Mouse (Mus musculus) liver, postnatal 0 days (tissue): ENCODE results near the gene Msi2. TPM values are rescaled to one million over a fixed set of nuclear protein-coding genes. Genes with fewer than 3 reads are reported as not detected.

Source experiments
- ATAC-seq: fragments of 200-750 bp; cut with Nextera tagmentation; 2 replicates; pipeline ENCODE4 v1.8.0; 2017; ENCODE audit warnings: mild to moderate bottlenecking, moderate library complexity
- DNase-seq: peaks from one replicate; pipeline ENCODE4 v3.0.0-alpha.2; 2016
- H3K27ac ChIP-seq: fragments of 300-500 bp; sonication (generic); 2 replicates; pipeline ENCODE4 v1.5.1; 2014; ENCODE audit warnings: antibody characterized with exemption, moderate library complexity, mild to moderate bottlenecking, low read depth
- H3K27me3 ChIP-seq: fragments of 300-500 bp; sonication (generic); 2 replicates; pipeline ENCODE4 v1.6.1; 2014; ENCODE audit warnings: low read length, control low read depth, mixed read lengths; ENCODE audit not compliant: insufficient read depth
- H3K36me3 ChIP-seq: fragments of 300-500 bp; sonication (generic); replicated peaks from 2 replicates; pipeline ENCODE4 v1.6.1; 2014; ENCODE audit warnings: mild to moderate bottlenecking, control low read depth, low read length, moderate library complexity, mixed read lengths; ENCODE audit not compliant: insufficient read depth
- H3K4me1 ChIP-seq: fragments of 300-500 bp; sonication (generic); 2 replicates; pipeline ENCODE4 v1.6.1; 2014; ENCODE audit warnings: antibody characterized with exemption, mild to moderate bottlenecking, control low read depth; ENCODE audit not compliant: insufficient read depth
- H3K4me2 ChIP-seq: fragments of 300-500 bp; sonication (generic); 2 replicates; pipeline ENCODE4 v1.6.1; 2014; ENCODE audit warnings: low read depth, mild to moderate bottlenecking, low read length, moderate library complexity, mixed read lengths
- H3K4me3 ChIP-seq: fragments of 300-500 bp; sonication (generic); 2 replicates; pipeline ENCODE4 v1.5.1; 2014; ENCODE audit warnings: low read depth, low read length
- H3K9ac ChIP-seq: fragments of 300-500 bp; sonication (generic); replicated peaks from 2 replicates; pipeline ENCODE4 v1.6.1; 2014; ENCODE audit warnings: mild to moderate bottlenecking, moderate library complexity
- H3K9me3 ChIP-seq: fragments of 300-500 bp; sonication (generic); 2 replicates; pipeline ENCODE4 v1.6.1; 2016; ENCODE audit warnings: mild to moderate bottlenecking, control low read depth, low read length, mixed read lengths
- CTCF ChIP-seq: sonication (generic); IDR thresholded peaks from 2 replicates; pipeline ENCODE4 v1.5.1; 2016; ENCODE audit warnings: antibody characterized with exemption, low read depth
- EP300 ChIP-seq: IDR thresholded peaks from 2 replicates; pipeline ENCODE4 v1.6.1; 2016; ENCODE audit warnings: antibody characterized with exemption, low read depth, mild to moderate bottlenecking
- WGBS: fragments of 180-500 bp; shearing (Covaris S2); extraction: QIAGEN DNeasy Blood & Tissue Kit; methylation state at CpG from one replicate; pipeline ENCODE4 v1.1.7; 2014; ENCODE audit not compliant: insufficient replicate concordance; 5-methylcytosine and 5-hydroxymethylcytosine counted together
- polyA plus RNA-seq: library from polyadenylated mRNA; unstranded; fragments of >200 nt; fragmentation: Nextera tagmentation; extraction: Ambion mirVana; gene quantifications from 2 replicates; pipeline ENCODE4 v1.2.1, GENCODE M21; 2015

The Msi2 gene
- polyA plus RNA-seq, 1 experiment from 2014 or later: 3.7 TPM

DNA sequence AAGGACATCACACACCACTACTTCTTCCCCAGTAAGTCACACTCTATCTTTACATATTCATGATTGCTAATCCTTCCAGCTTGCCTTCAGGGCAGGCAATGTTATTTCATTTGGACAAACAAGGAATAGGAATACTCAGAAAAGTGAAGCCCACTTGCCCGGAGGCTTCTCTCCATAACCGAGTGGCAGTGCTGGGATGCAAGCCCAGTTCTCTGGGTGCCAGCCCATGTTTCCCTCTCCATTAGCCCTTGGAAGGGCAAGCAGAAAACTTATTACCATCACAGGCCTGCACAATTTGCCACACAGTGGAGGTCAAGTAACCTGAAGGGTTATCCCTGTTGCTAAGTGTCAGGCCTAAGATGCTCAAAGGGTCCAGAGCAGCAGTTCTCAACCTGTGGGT lies 281.7 kb downstream of the Msi2 start:
- no peak overlapping the region for H3K9ac ChIP-seq
- ATAC-seq (no peak), DNase-seq (no peak)
- no peaks in the 10 kb centered on the region for H3K4me1 ChIP-seq
- no peak overlapping the region for H3K4me2 ChIP-seq
- H3K9me3 ChIP-seq: no peaks in the 10 kb centered on the region
- no peak overlapping the region for H3K4me3 ChIP-seq
- 86% methylated on average over 2 of the region's 2 CpGs for WGBS
- H3K27me3 ChIP-seq: no peaks in the 10 kb centered on the region
- TF ChIP-seq EP300 (no peak), CTCF (no peak)
- H3K36me3 ChIP-seq: no peaks in the 10 kb centered on the region
- H3K27ac ChIP-seq: no peak overlapping the region

DNA sequence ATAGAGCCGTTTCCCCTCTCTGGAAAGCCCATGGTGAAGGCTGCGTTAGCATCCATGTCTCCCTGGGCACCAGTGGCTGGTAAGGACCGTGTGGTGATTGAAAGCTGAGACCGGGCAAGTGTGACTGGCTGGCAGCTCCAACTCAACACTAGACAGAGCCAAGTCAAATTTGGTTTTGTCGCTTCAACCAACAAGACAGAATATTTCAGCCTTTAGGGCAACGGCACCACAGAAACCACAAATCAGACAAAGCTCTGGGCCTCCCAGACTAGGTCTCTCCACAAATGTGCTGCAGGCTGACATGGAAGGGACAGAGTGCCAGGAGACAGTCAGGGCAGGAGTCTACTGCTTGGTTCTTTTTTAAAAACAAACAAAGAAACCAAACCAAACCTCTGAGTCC lies 282.8 kb downstream of the Msi2 start:
- no peak overlapping the region for H3K4me3 ChIP-seq
- H3K4me1 ChIP-seq: no peaks in the 10 kb centered on the region
- no peak for DNase-seq
- no peak overlapping the region for H3K27ac ChIP-seq
- TF ChIP-seq EP300: no peak
- no peak for TF ChIP-seq CTCF
- no peak overlapping the region for H3K4me2 ChIP-seq
- 73% methylated on average over 6 of the region's 6 CpGs for WGBS
- H3K27me3 ChIP-seq: no peaks in the 10 kb centered on the region
- H3K9ac ChIP-seq: no peak overlapping the region
- H3K36me3 ChIP-seq: no peaks in the 10 kb centered on the region
- no peak for ATAC-seq
- no peaks in the 10 kb centered on the region for H3K9me3 ChIP-seq

DNA sequence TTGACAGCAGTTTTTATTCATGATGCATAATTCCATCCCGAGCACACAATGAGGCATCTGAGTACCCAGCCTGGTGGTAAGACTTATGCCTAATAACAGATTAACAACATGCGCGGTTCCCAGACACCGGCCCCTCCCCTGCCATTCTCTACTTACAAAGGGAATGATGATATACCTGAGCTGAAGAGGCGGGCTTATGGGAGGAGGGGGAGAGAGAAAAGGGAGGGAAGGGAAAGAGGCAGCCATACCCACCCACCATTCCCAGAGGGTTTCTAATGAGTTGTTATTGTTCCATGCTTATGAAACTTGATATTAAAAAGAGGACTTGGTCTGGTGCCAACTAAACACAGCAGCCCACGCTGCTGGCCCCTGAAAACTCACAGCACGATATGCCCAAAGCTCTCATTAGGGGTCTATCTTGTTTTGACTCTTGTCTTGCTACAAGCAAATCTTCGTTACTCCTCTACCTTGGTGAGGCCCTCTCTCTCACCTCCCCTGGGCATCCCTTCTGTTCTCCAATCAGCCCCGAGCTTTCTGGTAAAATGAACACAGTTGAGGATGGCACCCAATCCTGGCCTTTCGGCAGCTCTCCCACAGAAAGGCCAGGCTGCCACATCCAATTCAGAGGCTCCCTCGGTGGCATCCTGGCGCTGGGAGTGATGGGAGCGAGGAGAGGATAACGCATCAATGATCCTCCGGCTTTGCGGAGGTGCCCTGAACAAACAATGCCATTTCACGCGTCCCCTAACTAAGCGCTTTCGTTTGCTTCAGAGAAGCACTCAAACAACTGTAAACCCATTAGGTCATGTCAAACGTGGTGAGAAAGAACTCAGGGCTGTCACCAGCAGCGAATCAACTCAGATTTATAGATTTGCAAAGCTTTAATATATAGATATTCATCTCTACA lies 286.7 kb downstream of the Msi2 start:
- no peaks in the 10 kb centered on the region for H3K4me1 ChIP-seq
- WGBS: 83% methylated on average over 22 of the region's 22 CpGs
- no peaks in the 10 kb centered on the region for H3K9me3 ChIP-seq
- no peak overlapping the region for H3K9ac ChIP-seq
- H3K4me2 ChIP-seq: no peak overlapping the region
- no peak for TF ChIP-seq CTCF
- TF ChIP-seq EP300: no peak
- H3K4me3 ChIP-seq: no peak overlapping the region
- no peaks in the 10 kb centered on the region for H3K27me3 ChIP-seq
- ATAC-seq (no peak), DNase-seq (no peak)
- H3K27ac ChIP-seq: no peak overlapping the region
- no peaks in the 10 kb centered on the region for H3K36me3 ChIP-seq

DNA sequence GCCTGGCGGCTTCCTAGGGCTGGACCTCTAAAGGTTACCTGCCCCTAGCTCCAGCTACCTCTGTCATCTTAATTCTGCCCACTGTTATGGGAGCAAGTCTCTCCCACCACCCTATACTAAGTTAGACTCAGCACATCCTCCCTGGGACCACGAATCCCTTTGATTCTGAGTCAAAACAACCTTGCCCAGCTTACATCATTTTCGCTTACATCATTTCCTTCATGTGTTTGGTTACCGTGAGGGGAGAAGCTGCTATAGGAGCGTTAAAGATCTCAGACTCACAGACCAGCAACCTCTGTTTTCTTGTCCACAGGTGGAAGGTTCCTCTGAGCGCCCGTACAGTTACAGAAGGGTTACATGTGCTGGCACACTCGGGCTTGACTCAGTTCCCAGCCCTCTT lies 288.0 kb downstream of the Msi2 start:
- TF ChIP-seq EP300 (no peak), CTCF (no peak)

DNA sequence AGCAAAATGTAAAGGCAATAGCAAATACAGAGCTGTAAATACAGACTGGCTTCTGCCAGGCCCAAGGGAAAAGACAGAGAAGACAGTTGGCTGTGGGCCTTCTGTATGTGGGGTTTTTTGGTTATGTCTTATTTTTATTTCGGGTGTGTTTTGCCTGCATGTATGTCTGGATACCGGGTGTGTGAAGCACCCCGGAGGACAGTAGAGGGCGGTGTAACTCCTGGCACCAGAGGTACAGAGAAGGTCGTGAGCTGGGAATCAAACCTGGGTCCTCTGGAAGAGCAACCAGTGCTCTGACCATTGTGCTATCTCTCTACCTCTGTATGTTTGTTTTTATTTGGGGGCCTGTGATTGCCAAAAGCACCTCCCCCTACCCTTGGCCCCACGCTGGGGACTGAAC lies 288.6 kb downstream of the Msi2 start:
- WGBS: 88% methylated on average over 6 of the region's 6 CpGs
- Histone ChIP-seq H3K27me3 (no peaks in the 10 kb centered on the region), H3K9ac (no peak overlapping the region), H3K4me3 (no peak overlapping the region), H3K4me2 (no peak overlapping the region), H3K36me3 (no peaks in the 10 kb centered on the region), H3K27ac (no peak overlapping the region), H3K9me3 (no peaks in the 10 kb centered on the region), H3K4me1 (peaks cover 4% of the 10 kb centered on the region; the same call in 1 of the 2 replicates)
- TF ChIP-seq CTCF: peak; percentile 34
- no peak for TF ChIP-seq EP300
- ATAC-seq (no peak), DNase-seq (no peak)

More for the DNA sequence above, 288.0 kb downstream of the Msi2 start:
- 85% methylated on average over 8 of the region's 8 CpGs for WGBS
- DNase-seq: no peak
- Histone ChIP-seq H3K9me3 (no peaks in the 10 kb centered on the region), H3K4me1 (peaks cover 4% of the 10 kb centered on the region; the same call in 1 of the 2 replicates), H3K27ac (no peak overlapping the region), H3K9ac (no peak overlapping the region), H3K27me3 (no peaks in the 10 kb centered on the region), H3K4me2 (no peak overlapping the region), H3K4me3 (no peak overlapping the region), H3K36me3 (no peaks in the 10 kb centered on the region)
- ATAC-seq: no peak

DNA sequence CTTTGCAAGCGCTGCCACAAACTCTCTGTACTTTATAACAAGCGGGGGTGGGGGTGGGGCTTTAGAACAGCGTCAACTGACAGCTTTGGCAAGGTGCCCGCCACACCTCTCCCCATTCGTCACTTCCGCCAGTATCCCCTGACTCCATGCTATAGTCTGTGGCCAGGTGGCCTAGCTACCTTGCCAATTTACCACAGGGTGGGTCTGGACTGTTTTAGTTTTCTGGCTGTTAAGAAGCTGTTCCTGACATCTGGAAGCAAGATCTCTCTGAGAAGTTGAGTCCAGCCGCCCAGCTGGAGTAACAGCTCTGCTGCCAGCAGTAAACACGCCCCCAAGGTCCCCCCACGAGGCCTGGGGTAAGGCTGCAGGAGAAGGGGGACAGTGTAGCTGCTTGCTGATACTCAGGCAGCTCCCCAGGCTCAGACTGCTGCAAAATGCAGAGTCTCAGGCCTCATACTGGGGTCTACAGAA lies 292.6 kb downstream of the Msi2 start:
- H3K4me3 ChIP-seq: no peak overlapping the region
- no peaks in the 10 kb centered on the region for H3K27me3 ChIP-seq
- H3K4me2 ChIP-seq: 0 out of 2 replicates have a peak overlapping the region, but pooled peaks have one; percentile 18
- DNase-seq (peak; percentile 62), ATAC-seq (peak; percentile 50; the same call in 1 of the 2 replicates)
- no peaks in the 10 kb centered on the region for H3K9me3 ChIP-seq
- no peak overlapping the region for H3K27ac ChIP-seq
- H3K36me3 ChIP-seq: no peaks in the 10 kb centered on the region
- no peak for TF ChIP-seq EP300
- no peak for TF ChIP-seq CTCF
- no peak overlapping the region for H3K9ac ChIP-seq
- 39% methylated on average over 9 of the region's 9 CpGs for WGBS
- peaks cover 8% of the 10 kb centered on the region; the same call in 1 of the 2 replicates for H3K4me1 ChIP-seq
